Mouse (Mus musculus): ENCODE measurements around the gene Krt87.

Gene Krt87

DNA sequence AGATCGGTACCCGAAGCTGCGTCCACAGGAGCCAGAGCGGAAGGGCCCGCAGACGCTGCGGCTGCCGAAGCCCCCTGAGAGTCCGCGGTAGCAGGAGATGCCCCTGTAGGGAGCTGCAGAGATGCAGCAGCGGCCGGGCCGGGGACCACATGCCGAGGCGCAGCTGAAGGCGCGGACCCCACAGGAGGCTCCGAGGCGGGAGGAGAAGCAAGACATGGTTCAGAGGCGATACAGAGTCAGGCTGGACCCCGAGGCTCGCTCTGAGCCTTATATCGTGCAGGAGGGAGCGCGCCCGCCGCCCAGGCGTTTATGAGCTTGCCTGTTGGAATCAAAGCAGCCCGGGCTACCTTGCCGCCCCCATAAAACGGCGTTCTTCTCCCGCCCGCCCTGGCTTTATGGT lies at the start of gene Krt87:
TSS of gene Krt87 (minus strand) at position 250 of the 400 bp plus-strand sequence.
- peak; percentile 12 for DNase-seq

DNA sequence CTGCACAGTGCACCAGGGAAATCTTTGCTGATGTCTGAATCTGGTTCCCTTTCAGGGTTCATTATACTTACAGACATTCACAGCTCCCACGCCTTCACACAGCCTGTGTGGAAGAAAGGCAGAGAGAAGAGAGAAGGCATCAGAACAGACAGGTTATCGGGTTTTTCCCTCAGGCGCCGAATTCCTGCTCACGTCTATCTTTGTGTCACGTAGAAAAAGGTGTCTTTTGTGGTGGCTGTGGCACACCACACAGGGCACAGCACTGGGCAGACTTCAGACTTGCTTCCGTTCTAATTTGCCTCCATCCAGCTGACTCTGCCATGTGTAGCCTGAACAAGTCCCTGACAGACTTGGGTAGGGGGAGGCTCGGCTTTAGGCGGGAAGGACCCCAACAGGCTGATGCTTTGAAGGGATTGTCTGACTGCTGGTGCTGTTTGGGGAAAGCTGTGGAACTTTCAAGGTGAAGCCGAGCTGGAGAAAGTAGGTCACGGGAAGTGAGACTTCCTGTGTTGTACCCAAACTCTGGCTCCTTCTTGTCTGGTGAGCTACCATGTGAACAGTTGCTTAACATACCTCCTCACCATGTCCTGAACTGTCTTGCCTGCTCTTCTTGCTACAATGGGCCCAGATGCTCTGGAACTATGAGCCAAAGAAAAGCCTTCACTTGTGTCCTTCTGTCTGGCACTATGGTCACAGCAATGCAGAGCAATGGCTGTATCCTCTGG lies 47.5 kb upstream of the Krt87 start:
- DNase-seq, result peak; percentile 56

DNA sequence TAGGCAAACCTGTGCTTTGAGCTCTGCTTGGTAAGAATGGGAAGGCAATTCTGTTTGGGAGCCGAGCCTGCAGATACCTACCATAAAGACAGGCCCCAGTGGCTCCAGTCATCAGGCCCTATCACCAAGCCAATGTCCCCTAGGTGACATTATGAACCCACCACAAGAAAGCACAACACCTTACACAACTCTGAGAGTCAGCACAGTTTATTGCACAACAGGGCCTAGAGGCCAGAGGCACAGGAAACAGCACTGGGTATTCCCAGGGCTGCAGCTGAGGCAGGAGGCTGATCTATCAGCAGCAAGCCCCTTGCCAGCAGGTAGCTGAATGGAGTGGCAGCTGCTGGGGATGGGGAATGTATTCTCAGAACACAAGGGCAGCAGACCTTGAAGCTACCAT lies 46.3 kb upstream of the Krt87 start:
- no peak for DNase-seq

DNA sequence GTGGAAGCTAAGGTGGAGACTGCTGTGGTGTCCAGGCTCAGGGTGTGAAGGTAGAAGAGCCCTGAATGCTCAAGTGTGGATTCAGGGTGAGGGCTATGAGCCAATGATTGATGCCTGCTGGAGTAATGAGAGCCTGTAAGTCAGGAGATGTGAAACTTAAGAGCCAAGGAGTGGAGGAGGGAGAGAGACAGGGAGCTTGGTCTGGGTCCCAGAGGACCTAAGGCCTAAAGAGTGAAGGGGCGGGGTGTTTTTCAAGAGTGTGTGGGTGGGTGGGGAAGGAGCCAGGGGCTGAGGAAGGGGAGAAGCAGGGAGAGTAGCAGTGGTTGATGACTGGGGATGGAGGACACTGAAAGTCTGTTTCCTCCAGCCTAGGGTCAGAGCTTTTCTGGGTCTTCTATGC lies 45.0 kb upstream of the Krt87 start:
- no peak for DNase-seq

DNA sequence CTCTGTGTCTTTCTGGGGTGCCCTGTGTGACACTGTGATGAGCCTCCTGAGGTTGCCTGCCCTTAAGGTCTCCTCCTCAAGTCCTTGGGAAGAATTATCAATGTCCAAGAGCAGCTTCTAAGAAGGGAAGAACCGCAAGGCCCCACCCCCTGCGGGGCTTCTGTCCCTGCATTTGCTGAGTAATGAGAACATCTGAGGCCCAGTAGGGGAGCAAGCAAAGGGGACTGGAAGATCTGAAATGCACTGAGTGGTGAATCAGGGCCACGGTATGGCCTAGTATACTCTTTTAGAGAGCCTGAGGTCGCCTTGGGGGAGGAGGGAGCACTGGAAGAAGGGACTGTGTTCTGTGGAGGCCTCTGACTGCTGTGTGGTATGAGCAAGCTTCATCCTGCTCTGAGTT lies 43.5 kb upstream of the Krt87 start:
- no peak for DNase-seq

DNA sequence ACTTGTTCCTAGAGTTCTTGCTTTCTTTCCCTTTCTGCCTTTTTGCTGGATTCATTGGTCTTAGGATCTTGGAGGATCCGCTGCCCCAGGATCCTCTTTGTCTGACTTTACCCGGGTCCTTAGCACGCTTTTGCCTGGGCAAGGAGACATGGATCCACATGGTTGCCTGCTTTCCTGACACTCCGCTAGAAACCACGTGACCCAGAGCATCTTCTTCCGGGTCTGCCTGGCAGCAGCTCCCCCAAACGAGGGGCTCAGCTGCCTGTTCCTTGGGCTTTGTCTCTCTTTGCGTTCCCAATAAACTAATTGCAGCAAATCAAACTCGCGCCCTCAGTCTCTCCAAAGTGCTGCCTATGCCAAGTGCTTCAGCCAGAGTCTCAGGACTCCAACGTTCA lies 41.1 kb upstream of the Krt87 start:
- peak; percentile 38 for DNase-seq

DNA sequence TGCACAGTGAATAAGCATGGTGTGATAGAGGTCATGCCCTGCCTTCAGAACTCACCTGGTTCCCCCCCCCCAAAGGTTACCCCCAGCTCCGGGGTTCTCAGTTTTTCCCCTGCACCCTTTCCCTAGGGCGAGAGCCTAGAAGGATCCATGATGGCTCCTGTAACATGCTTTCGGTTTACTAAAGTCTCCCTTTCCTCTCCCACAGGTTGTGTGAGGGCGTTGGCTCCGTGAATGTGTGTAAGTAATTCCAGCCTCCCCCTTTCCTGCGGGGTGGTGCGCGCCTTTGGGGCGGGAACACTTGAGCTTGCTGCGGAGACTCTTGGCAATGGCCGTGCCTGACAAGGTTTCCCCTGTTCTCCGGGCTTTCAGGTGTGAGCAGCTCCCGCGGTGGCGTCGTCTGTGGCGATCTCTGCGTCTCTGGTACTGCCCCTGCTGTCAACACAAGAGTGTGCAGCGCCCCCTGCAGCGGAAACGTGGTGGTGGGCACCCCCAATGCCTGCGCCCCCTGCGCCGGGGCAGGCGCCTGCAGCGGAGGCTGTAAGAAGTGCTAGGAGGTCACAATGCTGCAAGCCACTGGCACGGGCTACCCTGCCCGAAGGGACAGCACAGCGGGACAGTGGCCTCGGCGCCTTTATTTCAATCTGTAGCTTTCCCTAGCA lies 40.5 kb upstream of the Krt87 start:
- DNase-seq, result peak; percentile 93

DNA sequence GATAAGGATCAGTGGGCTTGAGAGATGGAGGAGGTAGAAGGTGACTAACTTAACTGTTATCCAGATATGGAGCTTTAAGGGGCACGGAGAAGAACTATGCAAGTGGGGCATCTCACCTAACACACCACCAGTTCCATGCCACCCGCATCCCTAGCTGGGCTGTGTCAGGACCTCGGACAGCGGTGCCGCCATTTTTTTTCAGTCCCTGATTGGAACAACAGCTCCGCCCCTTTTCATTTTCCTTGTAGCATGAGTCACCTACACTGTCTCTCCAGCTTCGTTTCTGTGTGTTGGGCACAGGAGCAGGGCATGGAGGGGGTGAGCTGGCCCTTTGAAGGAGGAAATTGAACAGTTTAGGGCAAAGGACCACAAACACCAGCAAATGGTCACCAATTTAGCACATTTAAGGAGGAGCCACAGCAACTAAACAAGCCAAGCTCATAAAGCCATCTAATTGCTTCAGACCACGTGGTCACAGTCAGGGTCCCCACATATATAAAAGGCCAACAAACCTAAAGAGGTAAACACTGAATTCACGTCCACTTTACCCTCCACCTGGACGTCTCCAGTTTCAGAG lies 34.4 kb upstream of the Krt87 start, which contains the start of gene Krt86:
TSS of gene Krt86 (plus strand) at position 527 of the 577 bp plus-strand sequence.
- DNase-seq, result peak; percentile 44

DNA sequence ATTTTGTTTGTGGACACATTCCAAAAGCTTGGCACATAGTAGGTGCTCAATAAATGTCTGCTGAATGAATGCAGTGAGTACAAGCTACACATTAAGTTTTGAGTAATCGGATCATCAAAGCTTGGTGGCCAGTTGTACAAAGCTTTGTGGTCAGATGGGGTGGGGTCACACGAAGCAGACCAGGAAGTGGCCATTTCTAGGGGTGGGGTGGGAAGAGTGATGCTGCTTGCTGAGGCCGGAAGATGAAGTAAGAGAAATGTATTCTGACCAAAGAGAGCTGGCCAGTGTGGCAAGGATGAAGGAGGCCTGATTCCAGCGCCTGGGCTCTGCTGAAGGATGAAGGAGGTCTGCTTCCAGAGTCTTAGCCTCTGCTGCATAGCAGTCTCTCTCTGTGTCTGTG lies 30.5 kb upstream of the Krt87 start:
- no peak for DNase-seq

DNA sequence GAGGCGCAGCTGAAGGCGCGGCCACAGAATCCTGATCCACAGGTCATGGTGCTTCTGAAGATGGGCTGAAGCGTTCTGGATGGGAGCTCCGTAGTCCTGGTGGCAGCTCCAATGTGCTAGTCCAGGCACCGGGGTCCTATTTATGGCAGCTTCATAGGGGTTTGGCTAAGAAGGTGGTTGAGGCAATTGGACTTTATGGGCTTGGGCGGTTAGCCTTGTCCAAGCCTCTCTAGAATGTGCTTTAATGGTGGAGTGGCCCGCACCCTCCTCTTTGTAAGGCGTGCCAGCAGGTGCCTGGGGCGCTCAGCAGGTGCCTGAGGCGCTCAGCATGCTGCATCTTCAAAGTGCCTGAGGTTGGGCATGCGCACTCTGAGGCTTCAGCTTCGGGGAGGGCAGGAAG lies 25.0 kb upstream of the Krt87 start, which contains the start of gene Krt81:
TSS of gene Krt81 (minus strand) at position 101 of the 400 bp plus-strand sequence.
- DNase-seq, result no peak

DNA sequence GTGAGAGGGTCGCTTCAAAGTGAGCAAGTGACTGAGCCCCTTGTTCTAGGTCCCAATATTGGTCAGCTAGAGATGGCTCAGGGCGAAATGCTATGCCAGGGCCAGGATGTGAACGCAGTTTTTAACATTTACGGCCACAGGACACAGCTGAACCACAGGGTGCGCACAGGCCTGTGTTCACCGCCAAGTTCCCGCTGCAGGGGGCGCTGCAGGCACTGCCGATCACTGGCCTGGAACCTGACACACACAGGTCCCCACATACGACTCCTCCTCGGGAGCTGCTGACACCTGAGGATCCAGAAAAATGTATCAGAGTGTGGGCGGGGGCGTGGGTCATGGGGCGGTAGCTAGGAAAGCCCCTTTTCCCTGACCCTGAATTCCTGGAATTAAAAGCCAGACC lies 20.7 kb upstream of the Krt87 start:
- DNase-seq, result peak; percentile 58

DNA sequence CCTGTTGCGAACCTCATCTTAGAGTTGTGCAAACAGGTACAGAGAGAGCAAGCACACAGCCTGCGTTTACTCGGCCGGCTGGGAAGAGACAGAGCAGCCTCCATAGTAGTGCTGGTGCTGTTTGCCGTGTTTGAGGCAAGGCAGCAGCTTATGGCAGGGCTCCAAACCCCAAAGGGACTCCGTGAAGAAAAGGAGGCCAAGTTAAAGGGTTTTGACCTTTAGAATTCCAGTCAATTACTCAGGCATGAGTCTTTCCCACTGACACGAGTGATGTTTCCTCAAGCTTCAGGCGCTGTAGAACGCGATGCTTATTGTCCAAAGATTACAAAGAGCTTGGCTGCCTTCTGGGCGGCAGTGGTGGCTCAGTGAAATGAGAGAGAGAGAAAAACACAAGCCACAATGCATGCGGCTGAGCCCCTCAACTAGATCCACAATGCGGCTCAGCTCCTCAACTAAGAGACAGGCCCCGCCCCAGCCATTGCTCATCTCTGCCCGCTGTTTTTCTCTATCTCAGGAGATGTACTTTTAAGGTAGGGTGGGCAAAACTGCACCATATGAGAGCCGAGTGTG lies 19.8 kb upstream of the Krt87 start:
- DNase-seq, result no peak

DNA sequence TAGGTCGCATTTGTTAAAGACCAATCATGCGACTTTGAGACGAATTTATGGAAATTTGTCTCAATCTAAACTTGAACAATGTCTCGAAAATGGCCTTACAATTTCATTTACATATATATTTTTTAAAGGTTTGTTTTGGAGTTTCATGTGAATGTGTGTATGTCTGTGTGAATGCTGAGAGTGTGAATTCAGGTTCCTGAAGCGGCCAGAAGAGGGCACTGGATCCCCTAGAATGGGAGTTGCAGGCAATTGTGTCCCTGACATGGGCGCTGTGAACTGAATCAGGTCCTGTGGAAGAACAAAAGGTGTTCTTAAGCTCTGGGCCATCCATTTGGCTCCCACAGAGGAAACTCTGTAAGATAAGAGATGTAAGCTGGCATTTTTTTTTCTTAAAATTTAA lies 17.3 kb upstream of the Krt87 start:
- no peak for DNase-seq

DNA sequence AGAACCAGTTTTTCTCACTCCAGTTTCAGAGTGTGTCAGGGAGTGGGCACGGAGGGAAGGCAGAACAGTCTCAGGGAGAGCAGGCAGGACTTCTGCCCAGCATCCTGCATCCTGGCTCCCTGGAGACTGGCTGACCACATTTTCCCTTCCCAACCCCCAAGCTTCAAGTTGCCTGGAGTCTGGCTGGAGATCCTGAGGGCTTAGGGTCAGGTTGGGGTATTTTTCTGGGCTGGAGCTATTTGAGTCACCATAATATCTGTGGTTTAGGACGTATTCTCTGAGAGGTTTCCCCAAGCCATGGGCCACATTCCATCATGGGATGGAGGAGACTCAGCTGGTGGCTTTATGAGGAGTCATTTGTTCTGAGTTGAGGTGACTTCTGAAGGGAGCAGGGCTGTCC lies 16.7 kb upstream of the Krt87 start:
- no peak for DNase-seq

DNA sequence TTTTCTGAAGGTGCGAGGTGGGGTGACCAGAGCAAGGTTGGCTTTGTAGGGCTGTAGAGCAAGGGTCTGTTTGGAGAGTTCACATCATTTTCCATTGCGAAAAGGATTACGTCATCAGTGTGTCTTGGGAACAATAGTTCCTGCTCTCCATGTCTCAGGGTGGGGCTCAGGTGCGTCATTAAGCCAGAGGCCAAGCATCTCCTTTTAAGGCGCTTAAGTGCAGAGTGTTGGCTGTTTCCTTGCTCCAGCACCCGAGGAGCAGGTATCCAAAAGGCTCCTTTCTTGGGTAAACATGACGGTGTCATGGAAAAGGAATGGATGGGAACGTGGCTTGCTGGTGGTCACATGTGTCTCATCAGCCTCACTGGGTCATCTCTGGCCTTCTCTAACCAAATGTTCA lies 16.2 kb upstream of the Krt87 start:
- DNase-seq, result no peak

DNA sequence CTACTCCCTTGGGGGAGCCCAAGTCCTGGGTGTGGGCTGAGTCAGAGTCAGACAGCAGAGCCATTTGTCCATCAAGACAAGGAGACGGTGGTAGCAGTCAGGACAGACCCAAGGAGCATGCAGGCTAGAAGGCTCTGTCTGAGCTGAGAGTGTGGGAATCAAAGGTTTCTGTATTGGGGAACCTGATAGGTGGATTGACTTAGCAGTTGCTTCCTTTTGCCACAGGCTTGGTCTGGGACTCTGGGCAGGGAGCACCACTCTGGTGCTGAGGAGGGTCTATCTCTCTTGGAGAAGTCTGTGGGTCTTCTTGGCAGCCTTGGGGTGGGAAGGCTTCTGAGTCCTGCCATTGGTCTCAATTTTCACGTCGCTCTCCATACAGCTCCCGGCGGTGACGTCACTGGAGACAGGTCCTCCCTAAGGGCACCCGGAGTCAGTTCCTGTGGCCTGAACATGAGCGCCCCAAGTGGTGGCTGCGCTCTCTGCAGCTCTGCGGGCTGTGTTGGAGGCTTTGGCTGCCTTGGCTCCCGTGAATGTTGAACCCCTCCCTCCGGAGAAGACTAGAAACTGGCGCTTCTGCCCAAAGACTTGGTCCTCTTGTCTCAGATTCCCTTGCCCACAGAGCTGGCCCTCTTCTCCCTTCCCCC lies 14.6 kb upstream of the Krt87 start:
- DNase-seq, result peak; percentile 84

DNA sequence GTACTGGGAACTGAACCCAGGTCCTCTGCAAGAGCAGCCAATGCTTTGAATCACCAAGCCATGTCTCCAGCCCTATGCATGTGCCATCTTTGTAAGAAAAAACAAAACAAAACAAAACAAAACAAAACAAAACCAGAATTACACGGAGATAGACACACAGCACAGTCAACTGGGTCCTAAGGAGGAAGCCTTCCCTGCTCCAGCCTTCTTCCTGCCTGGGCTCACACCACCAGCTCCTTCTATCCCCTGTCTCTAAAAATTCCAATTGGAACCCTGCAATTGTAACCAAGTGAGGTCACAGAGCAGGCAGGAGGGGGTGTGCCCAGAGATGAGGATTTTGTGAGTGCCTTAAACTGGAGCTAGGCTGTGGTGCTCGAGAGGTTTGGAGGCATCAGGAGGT lies 8.8 kb upstream of the Krt87 start, which contains the start of gene Krt88:
TSS of gene Krt88 (plus strand) at position 301 of the 400 bp plus-strand sequence.
- DNase-seq, result no peak

DNA sequence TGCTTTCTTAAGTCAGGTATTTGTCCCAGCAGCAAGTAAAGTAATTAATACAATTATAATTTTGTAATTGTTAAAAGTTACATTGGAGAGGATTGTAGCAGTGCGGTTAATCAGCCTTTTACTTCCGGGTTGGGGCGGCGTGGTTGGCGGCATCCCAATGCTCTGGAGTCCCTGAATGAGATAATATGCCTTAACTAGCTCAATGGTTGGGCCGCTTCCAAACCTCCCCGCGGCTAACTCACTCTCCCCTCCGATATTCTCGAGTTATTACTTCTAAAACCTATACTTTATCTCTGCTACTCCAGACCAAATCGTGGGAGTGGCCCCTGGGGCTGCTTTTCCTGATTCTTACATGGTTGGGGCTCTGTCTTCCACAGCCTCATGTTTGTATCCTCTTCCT lies 8.0 kb upstream of the Krt87 start:
- DNase-seq, result no peak

DNA sequence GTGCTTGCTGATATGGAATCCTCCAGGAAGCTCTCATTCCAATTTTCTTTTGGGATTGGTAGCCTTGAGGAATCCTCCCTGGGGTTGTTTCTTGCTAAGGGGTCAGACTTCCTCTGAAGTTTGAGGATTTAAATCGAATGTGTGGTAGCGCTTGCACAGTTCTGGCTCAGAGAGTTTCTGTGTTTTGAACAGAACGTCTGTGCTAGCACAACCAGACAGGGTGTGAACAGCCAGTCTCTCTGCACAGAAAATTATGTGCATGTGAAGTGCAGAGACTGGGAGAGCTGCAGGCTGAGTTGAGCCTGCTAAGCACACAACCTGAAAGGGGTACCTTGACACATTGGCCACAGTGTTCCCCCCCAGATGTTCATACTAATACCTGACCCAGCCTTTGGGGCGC lies 2.2 kb upstream of the Krt87 start:
- no peak for DNase-seq

DNA sequence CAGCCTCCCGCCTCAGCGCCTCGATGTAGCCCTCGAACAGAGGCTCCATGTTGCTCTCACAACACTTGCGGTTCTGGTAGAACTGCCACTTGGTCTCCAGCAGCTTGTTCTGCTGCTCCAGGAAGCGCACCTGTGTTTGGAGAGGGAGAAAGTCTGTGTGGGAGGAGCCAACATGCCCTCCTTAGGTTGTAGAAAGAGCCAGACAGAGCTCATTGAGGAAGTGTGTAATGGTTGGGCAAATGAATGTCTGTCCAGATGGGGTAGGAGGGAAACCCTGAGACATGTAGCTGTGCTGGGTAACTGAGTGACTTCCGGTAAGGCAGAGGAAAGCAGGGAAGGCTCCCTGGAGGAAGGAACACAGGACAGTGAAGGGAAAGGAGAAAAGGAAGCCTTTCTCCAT lies 2.0 kb downstream of the Krt87 start:
- DNase-seq, result no peak

DNA sequence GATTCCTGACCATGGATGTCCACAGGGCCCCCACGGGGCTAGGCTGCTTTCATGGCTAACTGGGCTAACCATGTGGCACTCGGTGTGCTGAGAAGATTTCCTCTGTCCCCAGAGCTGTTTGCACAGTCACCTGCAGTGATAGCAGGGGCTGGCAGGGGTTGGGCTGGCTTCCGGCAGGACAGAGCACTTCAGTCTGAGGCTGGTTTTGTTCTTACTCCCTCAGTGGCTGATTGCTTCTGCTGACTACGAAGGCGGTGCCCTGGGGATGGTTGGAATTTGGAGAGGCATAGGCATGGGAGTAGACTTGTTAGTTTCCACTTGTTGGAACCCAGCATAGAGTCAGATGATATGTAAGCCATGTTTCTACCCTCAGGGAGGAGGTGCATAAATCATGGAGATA lies 13.7 kb downstream of the Krt87 start:
- DNase-seq, result no peak

DNA sequence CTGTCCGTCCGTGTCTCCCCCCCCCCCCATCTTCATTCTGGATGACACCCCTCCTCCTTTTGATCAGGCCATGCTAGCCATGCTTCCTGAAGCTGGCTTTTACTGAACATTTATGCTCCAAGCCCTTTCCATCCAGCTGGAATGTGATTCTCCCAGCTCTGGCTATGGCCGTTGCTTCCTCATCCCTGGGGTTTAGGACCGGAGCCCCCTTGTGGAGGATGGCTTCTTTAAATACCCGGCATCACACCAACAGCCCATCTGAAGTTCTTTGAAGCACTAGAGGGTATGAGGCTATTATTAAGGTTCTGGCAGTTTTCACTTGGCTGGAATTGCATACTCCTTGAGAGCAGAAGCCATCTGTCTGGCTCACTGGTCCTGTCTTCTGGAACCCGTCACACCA lies 17.7 kb downstream of the Krt87 start:
- no peak for DNase-seq

DNA sequence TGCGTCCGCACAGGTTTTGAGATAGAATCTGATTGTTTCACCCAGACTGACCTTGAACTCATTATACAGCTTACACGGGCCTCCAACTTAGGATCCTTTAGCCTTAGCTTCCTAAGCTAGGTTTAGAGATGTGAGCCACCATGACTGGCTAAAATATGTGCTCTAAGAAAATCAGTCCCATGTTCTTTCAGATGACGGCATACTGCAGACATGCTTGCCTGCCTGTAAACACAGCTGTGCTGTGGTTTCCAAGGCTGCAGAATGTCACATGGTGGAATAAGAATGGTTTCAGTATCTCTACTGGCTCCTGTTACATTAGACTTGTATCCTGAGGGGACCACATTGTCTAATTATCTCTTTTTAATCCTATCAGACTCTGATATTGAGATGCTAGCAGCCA lies 19.7 kb downstream of the Krt87 start:
- DNase-seq, result no peak

Data from thymus, postnatal 4 days (tissue).